Mouse (Mus musculus): ENCODE measurements around the gene Hoxb4.

The Hoxb4 gene

GRCm38 (mm10) chr11:96350791-96351190 lies 32.7 kb downstream of the Hoxb4 start:
- DNase-seq (ENCODE audit: low read depth), result no peak

GRCm38 (mm10) chr11:96351312-96351711 lies 33.2 kb downstream of the Hoxb4 start:
- no peak for DNase-seq (ENCODE audit: low read depth)

- DNase-seq (ENCODE audit: low read depth), result no peak
These were observed 33.8 kb downstream of the Hoxb4 start for GRCm38 (mm10) chr11:96351831-96352230.

- no peak for DNase-seq (ENCODE audit: low read depth)
These were observed 34.8 kb downstream of the Hoxb4 start for GRCm38 (mm10) chr11:96352691-96353521.

- no peak for DNase-seq (ENCODE audit: low read depth)
These were observed 35.4 kb downstream of the Hoxb4 start for GRCm38 (mm10) chr11:96353522-96353841.

GRCm38 (mm10) chr11:96353939-96354338 lies 35.9 kb downstream of the Hoxb4 start:
- no peak for DNase-seq (ENCODE audit: low read depth)

GRCm38 (mm10) chr11:96354376-96354775 lies 36.3 kb downstream of the Hoxb4 start:
- no peak for DNase-seq (ENCODE audit: low read depth)

GRCm38 (mm10) chr11:96354801-96355311 lies 36.8 kb downstream of the Hoxb4 start:
- no peak for DNase-seq (ENCODE audit: low read depth)

- DNase-seq (ENCODE audit: low read depth), result no peak
These were observed 45.7 kb downstream of the Hoxb4 start for GRCm38 (mm10) chr11:96363807-96364206.

GRCm38 (mm10) chr11:96365441-96366091 lies 47.5 kb downstream of the Hoxb4 start, which contains the start of gene Hoxb1:
Gene Hoxb1 (plus strand): TSS chr11:96365752.
- DNase-seq (ENCODE audit: low read depth), result no peak

- no peak for DNase-seq (ENCODE audit: low read depth)
These were observed 48.3 kb downstream of the Hoxb4 start for GRCm38 (mm10) chr11:96366092-96367041.

GRCm38 (mm10) chr11:96367141-96367540 lies 49.1 kb downstream of the Hoxb4 start:
- no peak for DNase-seq (ENCODE audit: low read depth)

- DNase-seq (ENCODE audit: low read depth), result no peak
These were observed 50.6 kb downstream of the Hoxb4 start for GRCm38 (mm10) chr11:96368686-96369085.

GRCm38 (mm10) chr11:96369140-96369539 lies 51.1 kb downstream of the Hoxb4 start:
- DNase-seq (ENCODE audit: low read depth), result no peak

Data from c-Kit-positive CD71-positive TER-119-negative erythroid progenitor cells, embryonic 14.5 days (primary cell).